Mouse (Mus musculus) heart, embryonic 14.5 days (tissue): ENCODE measurements around the gene Gast. TPM values are rescaled to one million over a fixed set of nuclear protein-coding genes. Genes with fewer than 3 reads are reported as not detected.
A peak's percentile ranks its signal among the peaks of the same experiment; 100 is the strongest.
"Not testable (repeated sequence)": the region's sequence is repeated elsewhere in the genome, so short reads cannot be mapped to it uniquely, and the experiment has no call there.

Source experiments
- ATAC-seq: fragments of 200-750 bp; cut with Nextera tagmentation; 2 replicates; pipeline ENCODE4 v1.8.0; 2017; ENCODE audit warnings: low read depth, moderate TSS enrichment; ENCODE audit not compliant: insufficient number of reproducible peaks, insufficient read depth, low FRiP score
- H3K27ac ChIP-seq, 2 experiments: fragments of 200-500 bp in 1 of 2; fragments of 300-500 bp in 1 of 2; sonication (generic) in 1 of 2; replicated peaks in 1 of 2; 2 replicates each; pipeline ENCODE4 v1.5.1; 2012 to 2014; ENCODE audit warnings: low read depth in 2 of 2, low read length in 2 of 2, control low read depth in 1 of 2, mild to moderate bottlenecking in 1 of 2, mixed read lengths in 1 of 2; ENCODE audit not compliant: control insufficient read depth in 1 of 2, insufficient read depth in 1 of 2
- H3K27me3 ChIP-seq: fragments of 300-500 bp; sonication (generic); 2 replicates; pipeline ENCODE4 v1.6.1; 2014; ENCODE audit warnings: mild to moderate bottlenecking, low read length, control low read depth; ENCODE audit not compliant: control insufficient read depth, insufficient read depth
- H3K36me3 ChIP-seq: fragments of 300-500 bp; sonication (generic); 2 replicates; pipeline ENCODE4 v1.6.1; 2014; ENCODE audit warnings: mild to moderate bottlenecking, control low read depth, low read length, mixed read lengths; ENCODE audit not compliant: control insufficient read depth, insufficient read depth
- H3K4me1 ChIP-seq, 2 experiments: fragments of 200-500 bp in 1 of 2; fragments of 300-500 bp in 1 of 2; sonication (generic) in 1 of 2; 2 replicates each; pipeline ENCODE4 v1.6.1; 2012 to 2014; ENCODE audit warnings: low read length in 2 of 2, control low read depth in 1 of 2, mixed read lengths in 1 of 2; ENCODE audit not compliant: control insufficient read depth in 2 of 2, insufficient read depth in 2 of 2
- H3K4me2 ChIP-seq: fragments of 300-500 bp; sonication (generic); 2 replicates; pipeline ENCODE4 v1.6.1; 2014; ENCODE audit warnings: mild to moderate bottlenecking, low read length
- H3K4me3 ChIP-seq, 2 experiments: fragments of 200-500 bp in 1 of 2; fragments of 300-500 bp in 1 of 2; sonication (generic) in 1 of 2; 2 replicates each; pipeline ENCODE4 v1.5.1; 2012 to 2014; ENCODE audit warnings: low read length in 2 of 2, mild to moderate bottlenecking in 2 of 2, control low read depth in 1 of 2, low read depth in 1 of 2, moderate library complexity in 1 of 2; ENCODE audit not compliant: control insufficient read depth in 1 of 2, insufficient read depth in 1 of 2
- H3K9ac ChIP-seq: fragments of 300-500 bp; sonication (generic); 2 replicates; pipeline ENCODE4 v1.6.1; 2014; ENCODE audit warnings: mild to moderate bottlenecking, low read length
- H3K9me3 ChIP-seq: fragments of 300-500 bp; sonication (generic); 2 replicates; pipeline ENCODE4 v1.6.1; 2016; ENCODE audit warnings: low read length, control low read depth; ENCODE audit not compliant: control insufficient read depth
- WGBS: fragments of 180-500 bp; shearing (Covaris S2); extraction: QIAGEN DNeasy Blood & Tissue Kit; methylation state at CpG from one replicate; pipeline ENCODE4 v1.1.7; 2014; 5-methylcytosine and 5-hydroxymethylcytosine counted together
- polyA plus RNA-seq: library from polyadenylated mRNA; unstranded; fragments of >200 nt; fragmentation: Nextera tagmentation; extraction: Ambion mirVana; gene quantifications from 2 replicates; pipeline ENCODE4 v1.2.1, GENCODE M21; 2014

The Gast gene
- polyA plus RNA-seq, 1 experiment from 2014 or later: not detected

DNA sequence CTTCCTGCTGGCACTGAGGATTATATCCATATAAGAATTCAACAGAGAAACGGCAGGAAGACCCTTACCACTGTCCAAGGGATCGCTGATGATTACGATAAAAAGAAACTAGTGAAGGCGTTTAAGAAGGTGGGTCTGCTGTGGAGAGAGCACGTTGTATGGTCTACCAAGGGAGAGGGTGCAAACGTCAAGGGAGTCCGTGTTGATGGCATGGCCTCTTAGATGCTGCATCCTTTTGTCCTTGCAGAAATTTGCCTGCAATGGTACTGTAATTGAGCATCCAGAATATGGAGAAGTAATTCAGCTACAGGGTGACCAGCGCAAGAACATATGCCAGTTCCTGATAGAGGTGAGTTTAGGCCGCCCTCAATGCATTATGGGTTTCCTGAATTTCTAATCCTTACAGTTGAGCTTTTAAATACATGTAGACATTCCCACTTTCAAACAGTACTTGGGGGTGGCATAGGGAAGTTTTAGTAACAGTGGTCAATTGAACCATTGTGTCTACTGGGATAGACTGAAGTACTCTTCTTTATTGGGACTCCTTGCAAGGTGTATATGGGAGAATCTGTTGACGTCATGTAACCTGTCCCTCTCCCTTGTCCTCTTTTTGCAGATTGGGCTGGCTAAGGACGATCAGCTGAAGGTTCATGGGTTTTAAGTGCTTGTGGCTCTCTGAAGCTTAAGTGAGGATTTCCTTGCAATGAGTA is 13.4 kb upstream of the Gast start:
- Histone ChIP-seq H3K4me3 (peak overlapping the region; percentile 59 to 74), H3K4me2 (peak overlapping the region; percentile 89), H3K27ac (peak overlapping the region in 1 of 2 experiments; percentile 99; a peak in 3 of 4 replicates), H3K36me3 (peaks cover 22% of the 10 kb centered on the region), H3K9ac (peak overlapping the region; percentile 95)
- not testable (repeated sequence) for H3K4me1 ChIP-seq, ATAC-seq, H3K9me3 ChIP-seq, H3K27me3 ChIP-seq
- WGBS: 18% methylated on average over 11 of the region's 11 CpGs

DNA sequence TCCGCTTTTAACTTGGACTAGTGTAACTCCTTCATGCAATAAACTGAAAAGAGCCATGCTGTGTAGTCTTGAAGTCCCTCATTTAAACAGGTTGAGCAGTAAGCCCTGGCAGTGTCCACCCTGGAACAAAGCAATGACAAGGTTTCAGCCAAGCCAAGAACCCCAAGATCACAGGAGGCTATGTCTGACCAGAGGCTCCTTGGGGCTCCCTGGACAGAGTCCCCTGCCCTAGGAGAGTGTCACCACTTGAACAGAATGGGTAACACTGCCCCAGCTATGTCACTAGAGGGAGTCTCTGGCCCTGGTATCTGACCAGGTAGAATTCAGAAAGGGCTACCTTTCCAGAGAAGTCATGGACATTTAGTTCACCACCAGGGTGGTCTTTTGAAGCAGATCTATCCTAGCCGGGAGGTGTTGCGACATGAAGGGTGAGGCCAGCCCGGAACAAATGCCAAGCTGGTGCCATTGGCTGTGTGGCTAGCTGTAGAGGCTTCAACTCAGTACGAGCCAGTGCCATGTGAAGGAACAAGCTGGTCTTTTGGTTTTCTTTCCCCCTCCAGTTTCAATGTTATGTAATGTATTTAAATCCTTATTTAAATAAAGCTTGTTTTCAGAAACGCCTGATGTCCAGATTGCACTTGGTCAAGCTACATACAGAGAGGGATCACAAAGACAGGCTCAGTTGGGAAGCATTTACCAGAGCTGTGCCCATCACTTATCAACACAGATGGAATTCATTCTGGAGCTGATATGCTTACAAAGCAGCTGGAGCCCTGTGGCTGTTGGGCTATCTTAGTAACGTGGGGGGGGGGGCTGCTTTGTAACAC is 12.5 kb upstream of the Gast start:
- WGBS: 76% methylated on average over 7 of the region's 7 CpGs
- H3K27ac ChIP-seq, ATAC-seq, H3K9me3 ChIP-seq, H3K27me3 ChIP-seq, H3K4me1 ChIP-seq, H3K4me3 ChIP-seq: not testable (repeated sequence)
- H3K4me2 ChIP-seq: peak overlapping the region; percentile 18; the same call in 1 of the 2 replicates
- 0 out of 2 replicates have a peak overlapping the region, but pooled peaks have one; percentile 11 for H3K9ac ChIP-seq
- peaks cover 22% of the 10 kb centered on the region for H3K36me3 ChIP-seq

DNA sequence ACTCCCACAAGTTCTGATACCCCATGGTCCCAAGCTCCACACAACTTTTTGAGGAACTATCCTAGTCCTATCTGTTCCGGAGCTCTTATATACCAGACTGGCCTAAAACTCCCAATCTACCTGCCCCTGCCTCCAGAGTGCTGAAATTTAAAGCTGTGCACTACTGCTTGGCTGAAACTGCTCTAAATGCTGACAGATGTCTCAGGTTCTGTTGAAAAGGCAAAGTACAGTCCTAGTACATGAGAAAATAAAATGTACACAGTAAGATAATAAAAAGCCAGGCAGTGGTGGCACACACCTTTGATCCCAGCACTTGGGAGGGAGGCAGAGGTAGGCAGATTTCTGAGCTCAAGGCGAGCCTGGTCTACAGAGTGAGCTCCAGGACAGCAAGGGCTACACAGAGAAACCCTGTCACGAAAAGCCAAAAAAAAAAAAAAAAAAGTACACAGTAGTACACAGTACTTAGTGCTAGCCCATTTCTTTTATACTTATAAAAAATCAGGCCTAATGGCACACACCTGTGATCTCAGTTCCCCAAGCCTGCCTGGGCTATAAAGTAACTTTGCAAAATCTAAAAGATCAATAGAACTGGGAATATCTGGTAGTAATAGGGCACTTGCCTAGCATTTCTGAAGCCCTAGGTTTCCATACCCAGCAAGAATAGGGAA is 11.5 kb upstream of the Gast start:
- no peaks in the 10 kb centered on the region for H3K9me3 ChIP-seq
- H3K27me3 ChIP-seq: no peaks in the 10 kb centered on the region
- H3K9ac ChIP-seq: no peak overlapping the region
- peaks cover 22% of the 10 kb centered on the region for H3K36me3 ChIP-seq
- ATAC-seq: no peak
- WGBS: 63% methylated on average over 3 of the region's 3 CpGs
- H3K4me1 ChIP-seq: peaks cover 6 to 16% of the 10 kb centered on the region in 2 experiments
- no peak overlapping the region for H3K4me3 ChIP-seq
- no peak overlapping the region for H3K4me2 ChIP-seq
- no peak overlapping the region for H3K27ac ChIP-seq

DNA sequence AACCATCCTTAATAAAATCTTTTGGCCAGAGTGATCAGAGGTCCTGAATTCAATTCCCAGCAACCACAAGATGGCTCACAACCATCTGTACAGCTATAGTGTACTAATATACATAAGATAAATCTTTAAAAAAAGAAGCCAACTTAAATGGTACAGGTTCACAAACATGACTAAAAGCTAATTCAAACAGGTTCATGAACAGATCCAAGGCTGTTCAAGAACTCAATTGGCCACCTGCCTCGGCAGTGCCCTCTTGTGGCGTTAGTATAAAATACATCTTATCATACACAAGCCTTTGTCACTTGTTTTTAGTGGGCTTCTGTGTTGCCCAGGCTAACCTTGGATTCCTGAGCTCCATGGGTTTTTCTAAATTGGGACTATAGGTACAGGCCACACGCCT is 10.6 kb upstream of the Gast start:
- 15% methylated on average over 3 of the region's 3 CpGs for WGBS
- no peak for ATAC-seq
- no peak overlapping the region for H3K9ac ChIP-seq
- no peak overlapping the region for H3K4me3 ChIP-seq
- no peak overlapping the region for H3K4me2 ChIP-seq
- peaks cover 22% of the 10 kb centered on the region for H3K36me3 ChIP-seq
- no peak overlapping the region for H3K27ac ChIP-seq
- H3K27me3 ChIP-seq: no peaks in the 10 kb centered on the region
- no peaks in the 10 kb centered on the region for H3K9me3 ChIP-seq
- H3K4me1 ChIP-seq: peaks cover 6 to 16% of the 10 kb centered on the region in 2 experiments

DNA sequence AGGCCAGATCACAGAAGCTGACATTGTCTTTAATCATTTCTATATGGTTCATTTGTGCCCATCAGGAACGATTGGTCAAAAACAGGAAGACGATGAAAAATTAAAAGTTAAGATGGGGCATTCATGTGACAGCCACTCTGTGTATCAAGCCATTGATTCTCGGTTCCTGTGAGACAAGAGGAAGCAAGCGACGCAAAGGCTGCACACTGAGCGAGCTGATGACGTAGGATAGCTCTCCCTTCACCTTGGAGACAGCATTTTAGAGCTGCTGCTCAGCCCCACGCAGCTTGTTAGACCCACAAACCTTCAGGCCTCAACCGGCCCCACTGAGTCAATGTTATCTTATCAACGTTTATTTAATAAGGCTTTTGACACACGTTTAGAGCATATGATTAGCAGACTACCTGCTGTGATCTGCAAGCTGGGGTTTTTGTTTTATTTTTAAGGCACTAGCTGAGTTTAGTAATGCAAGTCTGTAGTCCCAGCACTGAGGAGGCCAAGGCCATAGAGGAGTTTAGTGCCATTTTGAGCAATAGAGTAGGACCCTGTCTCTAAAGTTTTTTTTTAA is 9.1 kb upstream of the Gast start:
- Histone ChIP-seq H3K4me2 (no peak overlapping the region), H3K9me3 (no peaks in the 10 kb centered on the region), H3K27me3 (no peaks in the 10 kb centered on the region), H3K27ac (no peak overlapping the region), H3K4me3 (no peak overlapping the region), H3K9ac (no peak overlapping the region), H3K4me1 (peaks cover 6 to 16% of the 10 kb centered on the region in 2 experiments), H3K36me3 (peaks cover 22% of the 10 kb centered on the region)
- no peak for ATAC-seq
- WGBS: 71% methylated on average over 11 of the region's 11 CpGs

DNA sequence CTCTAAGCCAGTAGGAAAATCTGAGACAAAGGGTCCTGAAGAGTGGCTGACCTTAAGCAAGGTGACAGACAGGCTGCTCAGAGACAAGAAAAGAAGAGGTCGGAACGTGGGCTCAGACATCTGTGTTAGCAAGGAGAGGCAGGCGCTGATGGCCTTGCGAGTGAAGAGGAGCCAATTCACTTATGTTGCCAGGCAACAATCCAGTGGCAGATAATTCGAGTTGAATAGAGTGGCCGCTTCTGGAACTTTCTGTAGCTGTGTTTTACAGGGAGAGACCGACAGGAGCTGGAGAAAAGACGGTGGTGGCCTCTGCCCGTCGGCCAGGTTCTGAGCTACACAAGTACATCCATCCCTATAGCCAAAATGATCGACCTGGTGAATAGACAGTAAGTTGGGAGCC is 6.9 kb upstream of the Gast start:
- Histone ChIP-seq H3K36me3 (peaks cover 5% of the 10 kb centered on the region), H3K27me3 (no peaks in the 10 kb centered on the region), H3K4me2 (no peak overlapping the region), H3K9me3 (no peaks in the 10 kb centered on the region), H3K4me1 (peaks cover 6 to 8% of the 10 kb centered on the region in 2 experiments; a peak in 3 of 4 replicates), H3K27ac (peak overlapping the region in 1 of 2 experiments; percentile 24; a peak in 1 of 4 replicates), H3K9ac (no peak overlapping the region), H3K4me3 (no peak overlapping the region)
- WGBS: 34% methylated on average over 11 of the region's 11 CpGs
- ATAC-seq: no peak

DNA sequence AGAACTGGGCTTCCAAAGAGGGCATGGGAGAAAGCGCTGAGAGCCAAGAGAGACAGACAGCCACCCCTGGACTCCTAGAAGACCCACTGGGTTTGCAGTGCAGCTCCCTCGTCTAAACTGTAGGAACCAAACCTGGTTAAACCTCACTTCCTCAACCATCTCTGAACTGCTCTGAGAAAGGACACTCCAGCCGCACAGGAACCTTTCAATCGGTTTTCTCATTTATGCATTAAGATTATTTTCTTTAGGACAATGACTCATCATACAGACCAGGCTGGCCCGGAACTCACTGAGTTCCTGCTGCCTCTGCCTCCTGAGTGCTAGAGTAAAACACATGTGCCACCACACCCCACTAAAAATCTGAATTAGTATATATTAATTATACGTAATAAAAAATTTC is 6.4 kb upstream of the Gast start:
- no peak overlapping the region for H3K4me2 ChIP-seq
- H3K27ac ChIP-seq: peak overlapping the region in 1 of 2 experiments; percentile 24; a peak in 1 of 4 replicates
- no peaks in the 10 kb centered on the region for H3K27me3 ChIP-seq
- peaks cover 6 to 8% of the 10 kb centered on the region in 2 experiments; a peak in 3 of 4 replicates for H3K4me1 ChIP-seq
- ATAC-seq: no peak
- no peak overlapping the region for H3K4me3 ChIP-seq
- H3K9me3 ChIP-seq: no peaks in the 10 kb centered on the region
- WGBS: 83% methylated on average over 6 of the region's 6 CpGs
- peaks cover under 1% of the 10 kb centered on the region for H3K36me3 ChIP-seq
- no peak overlapping the region for H3K9ac ChIP-seq
